Mouse (Mus musculus) adrenal gland, postnatal 25 days (tissue): Measurements from ENCODE around the gene Hipk3. TPM values are rescaled to one million over a fixed set of nuclear protein-coding genes. Genes with fewer than 3 reads are reported as not detected.

Experiments
- DNase-seq: peaks from one replicate; pipeline ENCODE4 v3.0.0; 2021; ENCODE audit warnings: mixed read lengths
- long read RNA-seq: library from polyadenylated mRNA; stranded (forward); transcript quantifications from one replicate; pipeline ENCODE4 v2.0.0, GENCODE M21; 2021
- total RNA-seq: library from RNA; stranded (reverse); gene quantifications from 2 replicates; pipeline ENCODE4 v1.2.3, GENCODE M21; 2021

Hipk3 gene
- 139 and 152 TPM in 2 replicates for total RNA-seq
- long read RNA-seq, full-length matches to known transcripts = 2 of 12 reads
- long read RNA-seq, partial matches to known transcripts = 7 of 12 reads
- long read RNA-seq, other reads (novel, unspliced or antisense) = 3 of 12 reads

DNA sequence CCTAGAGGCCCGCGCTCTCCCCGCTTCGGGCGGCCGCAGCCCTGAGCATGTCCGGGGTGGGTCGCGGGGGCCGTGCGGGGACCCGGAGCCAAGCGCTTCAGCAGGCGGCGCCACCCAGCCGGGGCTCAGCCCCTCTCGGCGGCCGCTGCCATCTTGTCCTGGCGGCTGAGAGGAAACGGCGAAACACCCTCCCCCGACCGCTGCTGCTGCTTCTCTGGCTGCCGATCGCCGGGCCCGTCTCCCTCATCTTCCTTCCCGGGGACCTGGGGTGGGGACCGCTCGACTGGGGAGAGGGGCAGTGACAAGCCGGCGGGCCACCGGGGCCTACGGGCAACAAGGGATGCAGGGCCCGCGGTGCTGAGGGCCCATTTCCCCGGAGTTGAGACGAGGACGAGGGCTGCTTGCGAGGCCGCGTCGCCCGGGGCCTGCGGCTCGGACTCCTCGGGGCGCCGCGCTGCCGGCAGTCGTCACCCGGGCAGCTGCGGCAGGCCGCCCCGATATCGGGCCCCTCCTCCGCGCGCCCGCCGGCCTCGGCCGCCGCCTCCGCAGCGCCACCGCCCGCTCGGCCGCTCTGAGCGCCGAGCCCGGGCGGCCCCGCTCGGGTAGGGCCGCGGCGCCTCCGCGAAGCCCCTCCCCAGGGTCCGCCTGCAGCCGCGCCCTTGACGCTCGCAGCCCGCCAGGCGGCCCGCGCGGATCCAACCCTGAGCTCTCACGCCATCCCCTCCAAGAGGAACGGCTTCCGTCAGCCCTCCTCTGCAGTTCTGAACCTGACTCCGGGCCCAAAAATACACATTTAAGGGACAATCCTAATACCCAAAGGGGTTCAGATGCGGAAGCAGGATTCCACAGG lies at the start of gene Hipk3:
Gene Hipk3 (minus strand): TSS at position 496 of the 850 bp plus-strand sequence.
- DNase-seq = peak; percentile 84

DNA sequence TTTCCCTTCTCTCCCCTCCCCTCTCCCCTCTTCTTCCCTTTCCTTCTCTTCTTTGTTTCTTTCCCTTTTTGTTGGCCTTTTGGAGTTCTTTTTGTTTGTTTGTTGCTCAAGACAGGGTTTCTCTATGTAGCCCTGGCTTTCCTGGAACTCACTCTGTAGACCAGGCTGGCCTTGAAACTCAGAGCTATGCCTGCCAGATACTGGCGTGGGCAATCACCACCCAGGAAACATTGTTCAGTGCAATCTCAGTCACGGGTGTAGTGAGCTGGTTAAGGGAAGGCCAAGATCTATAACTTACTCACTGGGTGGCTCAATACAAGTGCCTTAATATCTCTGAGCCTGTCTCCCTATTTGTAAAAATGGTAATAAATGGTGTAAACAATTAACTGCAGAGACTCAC lies 46.0 kb upstream of the Hipk3 start:
- no peak for DNase-seq

- no peak for DNase-seq
Observed at GRCm38 (mm10) chr2:104534751-104535150, 40.5 kb upstream of the Hipk3 start.

GRCm38 (mm10) chr2:104532548-104532947 lies 38.3 kb upstream of the Hipk3 start:
- DNase-seq = no peak

- no peak for DNase-seq
Observed at GRCm38 (mm10) chr2:104526559-104526958, 32.3 kb upstream of the Hipk3 start.

DNA sequence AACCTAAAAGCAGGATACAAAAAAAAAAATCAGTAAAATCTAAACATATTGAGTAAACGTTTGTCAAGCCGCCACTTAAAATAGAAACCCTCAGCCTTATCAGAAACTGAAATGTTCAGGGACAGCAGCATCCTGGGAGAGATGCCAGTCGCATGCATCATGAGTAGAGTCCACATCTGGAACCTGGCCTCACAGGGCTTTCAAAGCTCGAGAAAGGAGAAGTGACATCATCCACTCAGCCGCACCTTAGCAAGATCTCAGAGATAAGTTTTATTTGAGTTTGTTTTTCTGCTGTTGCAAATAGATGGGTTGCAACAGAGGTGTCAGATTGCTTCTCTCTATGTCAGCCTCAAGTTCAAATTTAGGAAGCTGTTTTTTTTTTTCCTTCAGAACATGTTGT lies 31.3 kb upstream of the Hipk3 start:
- peak; percentile 56 for DNase-seq

- no peak for DNase-seq
Observed at GRCm38 (mm10) chr2:104511622-104512021, 17.4 kb upstream of the Hipk3 start.

DNA sequence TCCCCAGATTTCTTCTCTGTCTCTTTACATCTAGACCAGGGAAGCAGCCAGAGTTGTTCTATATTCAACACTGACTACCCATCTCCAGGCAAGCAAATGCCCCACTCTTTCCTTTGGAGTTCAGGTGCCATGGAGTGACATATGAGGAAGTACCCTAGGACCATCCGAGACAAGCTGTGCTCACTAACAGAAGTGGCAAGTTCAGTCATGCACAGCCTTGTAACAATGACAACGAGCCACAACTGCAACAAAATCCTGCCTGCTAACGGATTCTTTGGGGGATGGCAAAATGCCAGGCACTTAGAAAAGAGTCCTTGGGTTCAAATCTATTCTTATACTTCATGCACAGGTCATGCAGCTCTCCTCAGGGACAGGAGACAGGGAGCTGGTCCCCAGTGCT lies 8.1 kb upstream of the Hipk3 start:
- no peak for DNase-seq

- no peak for DNase-seq
Observed at GRCm38 (mm10) chr2:104501091-104501490, 6.8 kb upstream of the Hipk3 start.

DNA sequence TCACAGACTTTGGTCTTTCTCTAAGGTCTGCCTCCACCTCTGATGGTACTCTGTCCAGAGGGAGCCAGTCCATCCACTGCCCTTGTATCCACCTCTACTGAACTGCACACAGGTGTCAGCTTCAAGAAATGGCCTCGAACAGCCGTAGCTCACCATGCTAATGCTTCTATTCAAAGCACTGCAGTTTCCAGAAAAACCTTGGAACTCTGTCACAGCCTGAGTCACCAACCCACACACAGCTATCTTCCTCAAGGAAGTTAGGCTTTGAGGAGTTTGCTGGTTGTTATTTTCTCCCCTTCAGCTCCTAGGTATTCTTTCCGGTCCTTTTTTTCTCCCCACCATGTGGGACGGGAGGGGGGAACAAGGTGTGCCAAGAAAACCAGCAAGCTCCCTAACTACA lies 3.5 kb upstream of the Hipk3 start:
- peak; percentile 20 for DNase-seq

GRCm38 (mm10) chr2:104497231-104497630 lies 3.0 kb upstream of the Hipk3 start:
- no peak for DNase-seq

- DNase-seq = no peak
Observed at GRCm38 (mm10) chr2:104496206-104496605, 2.0 kb upstream of the Hipk3 start.

GRCm38 (mm10) chr2:104494801-104495185 lies 547 bp upstream of the Hipk3 start:
- DNase-seq = no peak

DNA sequence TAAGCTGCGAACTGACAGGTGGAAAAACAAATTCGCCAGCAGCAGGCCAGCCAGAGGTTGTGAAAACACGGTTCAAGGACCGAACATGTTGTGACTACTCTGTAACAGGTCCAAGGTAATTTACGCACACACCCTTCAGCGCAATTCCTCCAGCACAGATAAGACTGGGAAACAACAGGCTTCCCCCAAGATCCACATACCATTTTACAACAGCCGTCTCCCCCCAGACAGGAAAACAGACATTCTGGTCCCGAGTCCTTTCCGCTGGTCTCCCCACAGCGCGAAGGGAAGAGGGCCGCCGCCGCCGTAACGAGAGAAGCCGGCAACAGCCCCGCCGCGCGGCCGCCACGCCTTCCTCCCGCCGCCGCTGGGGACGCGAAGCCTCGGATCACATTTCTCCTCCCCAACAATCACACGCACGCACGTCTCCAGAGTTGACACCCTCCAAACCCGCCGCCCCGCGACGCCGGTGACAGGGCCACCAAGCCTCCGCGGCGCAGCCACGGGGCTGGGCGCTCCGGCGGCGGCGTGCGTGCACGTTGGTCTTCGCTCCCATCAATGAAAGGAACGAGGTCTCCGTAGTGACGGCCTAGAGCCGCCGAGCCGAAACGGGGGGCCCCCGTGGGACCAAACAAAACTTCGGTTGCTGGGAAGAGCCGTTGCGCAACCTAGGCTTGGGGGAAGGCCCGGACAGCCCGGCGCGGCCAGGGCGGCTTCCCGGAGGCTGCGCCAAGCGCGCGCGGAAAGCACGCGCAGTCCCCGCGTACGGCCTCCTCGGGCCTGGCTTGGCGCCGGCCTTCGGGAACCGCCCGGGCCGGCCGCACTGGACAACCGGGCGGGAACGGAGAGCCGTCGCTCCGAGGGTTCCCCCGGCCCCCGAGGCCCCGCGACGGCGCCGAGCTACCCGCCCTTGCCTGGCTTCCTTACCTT lies 960 bp downstream of the Hipk3 start:
- DNase-seq = peak; percentile 81

DNA sequence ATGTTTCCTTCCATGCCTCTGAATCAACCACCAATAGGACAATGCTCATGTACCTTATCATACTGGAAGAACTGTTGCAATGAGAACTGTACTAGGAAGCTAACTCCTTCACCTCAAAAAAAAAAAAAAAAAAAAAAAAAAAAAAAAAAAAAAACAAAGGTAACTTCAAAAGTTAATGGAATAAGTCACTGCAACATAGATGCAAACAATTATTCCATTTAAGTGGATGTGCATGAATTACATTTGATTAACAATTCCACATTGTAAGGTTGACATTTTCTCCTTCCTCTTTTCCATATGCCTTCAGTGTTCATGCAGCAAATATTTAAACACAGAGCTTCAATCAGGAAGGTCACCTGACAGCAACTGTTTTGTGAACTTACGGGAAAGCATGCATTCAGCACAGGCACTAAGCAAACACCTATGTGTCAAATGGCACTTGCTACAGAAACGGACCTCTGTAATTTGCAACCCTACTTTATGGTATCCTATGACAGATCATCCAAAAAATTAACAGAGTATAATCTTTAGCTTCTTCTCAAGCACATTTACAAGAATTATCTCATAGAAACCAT lies 2.9 kb downstream of the Hipk3 start:
- no peak for DNase-seq

GRCm38 (mm10) chr2:104490761-104491160 lies 3.5 kb downstream of the Hipk3 start:
- DNase-seq = no peak

- DNase-seq = no peak
Observed at GRCm38 (mm10) chr2:104489851-104490250, 4.4 kb downstream of the Hipk3 start.

DNA sequence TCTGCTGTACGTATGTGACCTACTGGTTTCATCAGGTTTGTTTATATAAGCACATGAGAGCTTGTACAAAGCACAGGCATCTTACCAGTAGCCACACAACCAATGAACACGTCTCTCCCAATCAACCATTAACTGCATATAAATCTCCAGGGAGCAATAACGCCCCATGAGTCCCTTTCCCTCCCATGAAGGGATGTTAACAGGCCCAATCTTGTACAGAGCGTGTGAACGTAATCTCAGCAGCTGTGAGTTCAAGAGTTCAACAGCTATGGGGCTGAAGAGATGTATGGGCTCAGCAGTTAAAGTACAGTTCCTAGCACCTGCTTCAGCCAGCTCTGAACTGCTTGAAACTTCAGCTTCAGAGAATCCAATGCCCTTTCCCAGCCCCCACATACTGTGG lies 9.8 kb downstream of the Hipk3 start:
- no peak for DNase-seq

- no peak for DNase-seq
Observed at GRCm38 (mm10) chr2:104482156-104482555, 12.1 kb downstream of the Hipk3 start.

DNA sequence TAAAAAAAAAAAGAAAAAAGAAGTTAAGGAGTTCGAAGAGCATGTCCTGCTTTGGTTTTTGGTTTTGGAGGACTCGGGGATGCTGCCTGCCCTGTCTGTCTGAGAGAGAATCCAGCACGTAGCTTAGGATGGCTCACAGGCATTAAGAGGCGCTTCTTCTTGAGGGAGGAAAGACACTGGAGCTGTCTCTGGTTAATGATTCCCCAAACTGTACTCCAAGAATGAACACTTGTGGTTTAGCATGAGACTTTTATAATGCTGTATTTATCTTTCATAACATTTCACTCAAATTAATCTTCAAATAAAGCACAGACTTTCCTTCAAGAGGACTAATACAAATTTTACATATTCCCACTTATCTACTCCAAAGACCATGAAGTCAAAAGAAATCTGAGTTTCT lies 15.2 kb downstream of the Hipk3 start:
- no peak for DNase-seq

- DNase-seq = no peak
Observed at GRCm38 (mm10) chr2:104477398-104478015, 16.7 kb downstream of the Hipk3 start.

GRCm38 (mm10) chr2:104472056-104472455 lies 22.2 kb downstream of the Hipk3 start:
- no peak for DNase-seq
